Mouse (Mus musculus): ENCODE results near the gene Slc12a6. TPM values are rescaled to one million over a fixed set of nuclear protein-coding genes. Genes with fewer than 3 reads are reported as not detected.

Gene Slc12a6
- total RNA-seq, 1 experiment = 20.7 TPM

- Histone ChIP-seq H3K4me1 (ENCODE audit: control insufficient read depth in 2 of 2, insufficient read depth in 2 of 2, low read length in 2 of 2, poor library complexity in 1 of 2) (peaks cover 0 to 30% of the 10 kb centered on the region in 2 experiments; a peak in 2 of 4 replicates), H3K4me3 (ENCODE audit: insufficient read depth in 1 of 2, low read depth in 1 of 2, low read length in 2 of 2, poor library complexity in 1 of 2, severe bottlenecking in 1 of 2) (peak within 1 kb of the TSS; percentile 87 to 97), H3K9me3 (ENCODE audit: control insufficient read depth, insufficient read depth, low read depth, low read length) (no peaks in the 10 kb centered on the region), H3K27ac (ENCODE audit: insufficient read depth, low read depth, low read length, poor library complexity, severe bottlenecking) (peak within 1 kb of the TSS; percentile 47; the same call in 1 of the 2 replicates), H3K36me3 (ENCODE audit: control insufficient read depth, insufficient read depth, low read length, poor library complexity, severe bottlenecking) (peaks cover 8% of the 10 kb centered on the region), H3K9ac (ENCODE audit: insufficient read depth, low read depth, low read length, poor library complexity, severe bottlenecking) (peak within 1 kb of the TSS; percentile 91)
- in situ Hi-C loops (cut with MboI; ENCODE audit: low sequenced_read_pairs in 2 of 2, unreplicated experiment in 2 of 2) = no loop called here
- TF ChIP-seq HCFC1 (IDR thresholded peaks at IDR 0.05; ENCODE audit: borderline replicate concordance, insufficient read depth, low read length) (peak; percentile 63; the same call in 1 of the 2 replicates), MAFK (IDR thresholded peaks at IDR 0.05; ENCODE audit: insufficient read depth, low read depth, low read length) (no peak)
- peak; percentile 66 for DNase-seq (ENCODE audit: low read depth, low spot score)
Observed at GRCm38 (mm10) chr2:112239212-112239934, 26.3 kb upstream of the Slc12a6 start, which contains the start of gene Lpcat4. Gene Lpcat4, plus strand, starts transcription at chr2:112239468.

GRCm38 (mm10) chr2:112239935-112240721, 25.5 kb upstream of the Slc12a6 start:
- in situ Hi-C loops (cut with MboI; ENCODE audit: low sequenced_read_pairs in 2 of 2, unreplicated experiment in 2 of 2) = no loop called here
- peak overlapping the region; percentile 91 for H3K9ac ChIP-seq (ENCODE audit: insufficient read depth, low read depth, low read length, poor library complexity, severe bottlenecking)
- H3K4me3 ChIP-seq (ENCODE audit: insufficient read depth in 1 of 2, low read depth in 1 of 2, low read length in 2 of 2, poor library complexity in 1 of 2, severe bottlenecking in 1 of 2) = peak overlapping the region; percentile 87 to 97
- H3K9me3 ChIP-seq (ENCODE audit: control insufficient read depth, insufficient read depth, low read depth, low read length) = no peaks in the 10 kb centered on the region
- peaks cover 0 to 30% of the 10 kb centered on the region in 2 experiments; a peak in 2 of 4 replicates for H3K4me1 ChIP-seq (ENCODE audit: control insufficient read depth in 2 of 2, insufficient read depth in 2 of 2, low read length in 2 of 2, poor library complexity in 1 of 2)
- TF ChIP-seq ZC3H11A (IDR thresholded peaks at IDR 0.05; ENCODE audit: borderline replicate concordance, low read depth, low read length) = no peak
- TF ChIP-seq CHD2 (IDR thresholded peaks at IDR 0.05; ENCODE audit: low read depth, low read length) = no peak
- no peak for TF ChIP-seq HCFC1 (IDR thresholded peaks at IDR 0.05; ENCODE audit: borderline replicate concordance, insufficient read depth, low read length)
- no peak for TF ChIP-seq ZNF384 (IDR thresholded peaks at IDR 0.05; ENCODE audit: low read depth, low read length)
- TF ChIP-seq MAFK (IDR thresholded peaks at IDR 0.05; ENCODE audit: insufficient read depth, low read depth, low read length) = no peak
- DNase-seq (ENCODE audit: low read depth, low spot score) = no peak
- H3K27ac ChIP-seq (ENCODE audit: insufficient read depth, low read depth, low read length, poor library complexity, severe bottlenecking) = no peak overlapping the region
- H3K36me3 ChIP-seq (ENCODE audit: control insufficient read depth, insufficient read depth, low read length, poor library complexity, severe bottlenecking) = peaks cover 11% of the 10 kb centered on the region

GRCm38 (mm10) chr2:112241787-112242186, 23.8 kb upstream of the Slc12a6 start:
- Histone ChIP-seq H3K9me3 (ENCODE audit: control insufficient read depth, insufficient read depth, low read depth, low read length) (no peaks in the 10 kb centered on the region), H3K4me1 (ENCODE audit: control insufficient read depth in 2 of 2, insufficient read depth in 2 of 2, low read length in 2 of 2, poor library complexity in 1 of 2) (peaks cover 0 to 33% of the 10 kb centered on the region in 2 experiments; a peak in 2 of 4 replicates), H3K4me3 (ENCODE audit: insufficient read depth in 1 of 2, low read depth in 1 of 2, low read length in 2 of 2, poor library complexity in 1 of 2, severe bottlenecking in 1 of 2) (no peak overlapping the region), H3K27ac (ENCODE audit: insufficient read depth, low read depth, low read length, poor library complexity, severe bottlenecking) (no peak overlapping the region), H3K9ac (ENCODE audit: insufficient read depth, low read depth, low read length, poor library complexity, severe bottlenecking) (0 out of 2 replicates have a peak overlapping the region, but pooled peaks have one; percentile 20), H3K36me3 (ENCODE audit: control insufficient read depth, insufficient read depth, low read length, poor library complexity, severe bottlenecking) (peaks cover 19% of the 10 kb centered on the region)
- in situ Hi-C loops (cut with MboI; ENCODE audit: low sequenced_read_pairs in 2 of 2, unreplicated experiment in 2 of 2) = no loop called here
- no peak for DNase-seq (ENCODE audit: low read depth, low spot score)
- TF ChIP-seq HCFC1 (IDR thresholded peaks at IDR 0.05; ENCODE audit: borderline replicate concordance, insufficient read depth, low read length) (no peak), CHD2 (IDR thresholded peaks at IDR 0.05; ENCODE audit: low read depth, low read length) (no peak), ZNF384 (IDR thresholded peaks at IDR 0.05; ENCODE audit: low read depth, low read length) (no peak), ZC3H11A (IDR thresholded peaks at IDR 0.05; ENCODE audit: borderline replicate concordance, low read depth, low read length) (no peak), MAFK (IDR thresholded peaks at IDR 0.05; ENCODE audit: insufficient read depth, low read depth, low read length) (no peak)

GRCm38 (mm10) chr2:112245307-112245706, 20.3 kb upstream of the Slc12a6 start:
- in situ Hi-C loops (cut with MboI; ENCODE audit: low sequenced_read_pairs in 2 of 2, unreplicated experiment in 2 of 2) = no loop called here
- no peak for DNase-seq (ENCODE audit: low read depth, low spot score)
- Histone ChIP-seq H3K4me1 (ENCODE audit: control insufficient read depth in 2 of 2, insufficient read depth in 2 of 2, low read length in 2 of 2, poor library complexity in 1 of 2) (peaks cover 0 to 29% of the 10 kb centered on the region in 2 experiments; a peak in 2 of 4 replicates), H3K27ac (ENCODE audit: insufficient read depth, low read depth, low read length, poor library complexity, severe bottlenecking) (no peak overlapping the region), H3K9me3 (ENCODE audit: control insufficient read depth, insufficient read depth, low read depth, low read length) (no peaks in the 10 kb centered on the region), H3K36me3 (ENCODE audit: control insufficient read depth, insufficient read depth, low read length, poor library complexity, severe bottlenecking) (peaks cover 19% of the 10 kb centered on the region), H3K4me3 (ENCODE audit: insufficient read depth in 1 of 2, low read depth in 1 of 2, low read length in 2 of 2, poor library complexity in 1 of 2, severe bottlenecking in 1 of 2) (no peak overlapping the region), H3K9ac (ENCODE audit: insufficient read depth, low read depth, low read length, poor library complexity, severe bottlenecking) (no peak overlapping the region)
- TF ChIP-seq HCFC1 (IDR thresholded peaks at IDR 0.05; ENCODE audit: borderline replicate concordance, insufficient read depth, low read length) (no peak), ZC3H11A (IDR thresholded peaks at IDR 0.05; ENCODE audit: borderline replicate concordance, low read depth, low read length) (no peak), ZNF384 (IDR thresholded peaks at IDR 0.05; ENCODE audit: low read depth, low read length) (no peak)

Data from ES-E14 (cell line).